Mouse (Mus musculus): Measurements from ENCODE around the gene Wdr6. TPM values are rescaled to one million over a fixed set of nuclear protein-coding genes. Genes with fewer than 3 reads are reported as not detected.

Wdr6 gene
- total and polyA plus RNA-seq, 3 experiments, result 13.3 to 17.2 (median 16.5) TPM

- H3K27ac ChIP-seq, result no peak overlapping the region
- H3K4me1 ChIP-seq (ENCODE audit: control insufficient read depth, insufficient read depth, low read length), result peaks cover 5% of the 10 kb centered on the region
- no peaks in the 10 kb centered on the region for H3K27me3 ChIP-seq (ENCODE audit: control insufficient read depth, insufficient read depth, low read length)
- no peak overlapping the region for H3K4me3 ChIP-seq
- H3K79me2 ChIP-seq (replicated peaks; ENCODE audit: control insufficient read depth, insufficient read depth, low read length), result peaks cover 7% of the 10 kb centered on the region; the same call in 1 of the 2 replicates
- WGBS, result 95% methylated on average over 4 of the region's 4 CpGs
- H3K9ac ChIP-seq (ENCODE audit: low read depth, low read length), result no peak overlapping the region
- intact Hi-C loops (cut with DNase I), result loop anchor here (2.0 kb wide), 1 partner anchor 27 kb away; no protein-coding TSS in a partner anchor
- peaks cover 35% of the 10 kb centered on the region for H3K36me3 ChIP-seq (ENCODE audit: control insufficient read depth, insufficient read depth, low read length)
- DNase-seq, result no peak
- no peak for TF ChIP-seq POLR2A (IDR thresholded peaks at IDR 0.05; ENCODE audit: insufficient read depth, low read depth, low read length)
- TF ChIP-seq CTCF (IDR thresholded peaks at IDR 0.05), result no peak
- no peak for TF ChIP-seq EP300 (IDR thresholded peaks at IDR 0.05; ENCODE audit: insufficient read depth, low read depth, low read length)
These were observed 55.2 kb downstream of the Wdr6 start for GRCm38 (mm10) chr9:108523341-108523740.

Small RNAs within 50 kb of the gene (microRNA-seq; reads per million reads assigned to microRNA genes)
- 0 reads per million in 2 experiments for gene Gm24083
- 0 reads per million in 2 experiments for gene Mir191
- gene Mir425, result 731 to 1,052 reads per million in 2 experiments

Other genes with a start within 250 kb of the Wdr6 start
- gene Gpx1, start 239.8 kb downstream of the Wdr6 start, total RNA-seq (2021), result 100 to 1,000 TPM in 1 of 2 experiments, 10 to 100 TPM in 1; 92.2 to 130 TPM
- gene Gpx1, start 239.8 kb downstream of the Wdr6 start, polyA plus RNA-seq (2012; rRNA removed), result 212 and 327 TPM in 2 replicates
- 10 to 100 TPM; 66.1 to 74.8 TPM for gene Usp4, start 230.9 kb downstream of the Wdr6 start, total RNA-seq (2021)
- 52.7 and 68.6 TPM in 2 replicates for gene Usp4, start 230.9 kb downstream of the Wdr6 start, polyA plus RNA-seq (2012; rRNA removed)
- under 1 TPM; 0.57 to 0.68 TPM for gene 1700102P08Rik, start 185.9 kb downstream of the Wdr6 start, total RNA-seq (2021)
- gene 1700102P08Rik, start 185.9 kb downstream of the Wdr6 start, polyA plus RNA-seq (2012; rRNA removed), result 0.25 and 0.44 TPM in 2 replicates
- gene Ccdc36, start 150.3 kb downstream of the Wdr6 start, total RNA-seq (2021), result not detected
- not detected in 2 replicates for gene Ccdc36, start 150.3 kb downstream of the Wdr6 start, polyA plus RNA-seq (2012; rRNA removed)
- not detected for gene BC048562, start 142.3 kb downstream of the Wdr6 start, total RNA-seq (2021)
- gene BC048562, start 142.3 kb downstream of the Wdr6 start, polyA plus RNA-seq (2012; rRNA removed), result not detected in 2 replicates
- gene Ccdc71, start 118.2 kb downstream of the Wdr6 start, total RNA-seq (2021), result 10 to 100 TPM; 22.5 to 26.6 TPM
- gene Ccdc71, start 118.2 kb downstream of the Wdr6 start, polyA plus RNA-seq (2012; rRNA removed), result 14.7 and 16.7 TPM in 2 replicates
- gene Klhdc8b, start 117.2 kb downstream of the Wdr6 start, total RNA-seq (2021), result 1 to 10 TPM; 4.9 to 5.8 TPM
- gene Klhdc8b, start 117.2 kb downstream of the Wdr6 start, polyA plus RNA-seq (2012; rRNA removed), result 21.5 and 26.6 TPM in 2 replicates
- 100 to 1,000 TPM; 326 to 360 TPM for gene Lamb2, start 99.0 kb downstream of the Wdr6 start, total RNA-seq (2021)
- 272 and 392 TPM in 2 replicates for gene Lamb2, start 99.0 kb downstream of the Wdr6 start, polyA plus RNA-seq (2012; rRNA removed)
- gene Usp19, start 88.1 kb downstream of the Wdr6 start, total RNA-seq (2021), result 10 to 100 TPM; 83.2 to 91.9 TPM
- gene Usp19, start 88.1 kb downstream of the Wdr6 start, polyA plus RNA-seq (2012; rRNA removed), result 110 and 147 TPM in 2 replicates
- gene Qars, start 71.0 kb downstream of the Wdr6 start, total RNA-seq (2021), result 10 to 100 TPM; 68.4 to 76.3 TPM
- 108 and 173 TPM in 2 replicates for gene Qars, start 71.0 kb downstream of the Wdr6 start, polyA plus RNA-seq (2012; rRNA removed)
- gene Qrich1, start 61.9 kb downstream of the Wdr6 start, total RNA-seq (2021), result 10 to 100 TPM; 57.8 to 64.2 TPM
- 55.6 and 70.1 TPM in 2 replicates for gene Qrich1, start 61.9 kb downstream of the Wdr6 start, polyA plus RNA-seq (2012; rRNA removed)
- 10 to 100 TPM; 47.8 to 51.2 TPM for gene Impdh2, start 18.5 kb downstream of the Wdr6 start, total RNA-seq (2021)
- 55.5 and 65.0 TPM in 2 replicates for gene Impdh2, start 18.5 kb downstream of the Wdr6 start, polyA plus RNA-seq (2012; rRNA removed)
- gene Ndufaf3, start 11.3 kb downstream of the Wdr6 start, total RNA-seq (2021), result 10 to 100 TPM; 61.9 to 88.1 TPM
- 60.7 and 69.1 TPM in 2 replicates for gene Ndufaf3, start 11.3 kb downstream of the Wdr6 start, polyA plus RNA-seq (2012; rRNA removed)
- gene Dalrd3, start 8.9 kb downstream of the Wdr6 start, total RNA-seq (2021), result 10 to 100 TPM; 22.8 to 25.6 TPM
- gene Dalrd3, start 8.9 kb downstream of the Wdr6 start, polyA plus RNA-seq (2012; rRNA removed), result 79.2 and 81.5 TPM in 2 replicates
- gene P4htm, start 18.9 kb upstream of the Wdr6 start, total RNA-seq (2021), result 10 to 100 TPM; 14.2 to 15.3 TPM
- gene P4htm, start 18.9 kb upstream of the Wdr6 start, polyA plus RNA-seq (2012; rRNA removed), result 21.0 and 25.2 TPM in 2 replicates
- gene Arih2, start 70.6 kb upstream of the Wdr6 start, total RNA-seq (2021), result 10 to 100 TPM; 42.5 to 45.5 TPM
- 25.9 and 40.5 TPM in 2 replicates for gene Arih2, start 70.6 kb upstream of the Wdr6 start, polyA plus RNA-seq (2012; rRNA removed)
- 100 to 1,000 TPM; 190 to 203 TPM for gene Slc25a20, start 83.3 kb upstream of the Wdr6 start, total RNA-seq (2021)
- gene Slc25a20, start 83.3 kb upstream of the Wdr6 start, polyA plus RNA-seq (2012; rRNA removed), result 122 and 169 TPM in 2 replicates
- 10 to 100 TPM; 78.8 to 82.8 TPM for gene Prkar2a, start 110.6 kb upstream of the Wdr6 start, total RNA-seq (2021)
- 22.9 and 42.6 TPM in 2 replicates for gene Prkar2a, start 110.6 kb upstream of the Wdr6 start, polyA plus RNA-seq (2012; rRNA removed)
- 10 to 100 TPM; 19.2 to 20.6 TPM for gene Ip6k2, start 205.1 kb upstream of the Wdr6 start, total RNA-seq (2021)
- gene Ip6k2, start 205.1 kb upstream of the Wdr6 start, polyA plus RNA-seq (2012; rRNA removed), result 22.3 and 25.7 TPM in 2 replicates
- gene Nckipsd, start 229.6 kb upstream of the Wdr6 start, total RNA-seq (2021), result 1 to 10 TPM; 7.8 to 8.9 TPM
- 16.8 and 19.6 TPM in 2 replicates for gene Nckipsd, start 229.6 kb upstream of the Wdr6 start, polyA plus RNA-seq (2012; rRNA removed)
- gene Celsr3, start 247.6 kb upstream of the Wdr6 start, total RNA-seq (2021), result under 1 TPM; 0.02 to 0.03 TPM
- gene Celsr3, start 247.6 kb upstream of the Wdr6 start, polyA plus RNA-seq (2012; rRNA removed), result 0.06 and 0.41 TPM in 2 replicates